Mouse (Mus musculus) lung, embryonic 16.5 days (tissue): Measurements from ENCODE around the gene Mrps5. TPM values are rescaled to one million over a fixed set of nuclear protein-coding genes. Genes with fewer than 3 reads are reported as not detected.

Experiments used
- ATAC-seq: fragments of 200-750 bp; cut with Nextera tagmentation; 2 replicates; pipeline ENCODE4 v1.8.0; 2017; ENCODE audit warnings: low read depth, mild to moderate bottlenecking, moderate library complexity
- H3K27ac ChIP-seq: fragments of 300-500 bp; sonication (generic); 2 replicates; pipeline ENCODE4 v1.5.1; 2014; ENCODE audit warnings: mild to moderate bottlenecking, control low read depth, low read length
- H3K27me3 ChIP-seq: fragments of 300-500 bp; sonication (generic); 2 replicates; pipeline ENCODE4 v1.6.1; 2014; ENCODE audit warnings: low read depth, low read length, mixed read lengths; ENCODE audit not compliant: control insufficient read depth, insufficient read depth
- H3K36me3 ChIP-seq: fragments of 300-500 bp; sonication (generic); 2 replicates; pipeline ENCODE4 v1.6.1; 2014; ENCODE audit warnings: low read length; ENCODE audit not compliant: control insufficient read depth, insufficient read depth
- H3K4me1 ChIP-seq: fragments of 300-500 bp; sonication (generic); replicated peaks from 2 replicates; pipeline ENCODE4 v1.6.1; 2014; ENCODE audit warnings: low read length, mixed read lengths; ENCODE audit not compliant: control insufficient read depth, insufficient read depth
- H3K4me2 ChIP-seq: fragments of 300-500 bp; sonication (generic); 2 replicates; pipeline ENCODE4 v1.6.1; 2014; ENCODE audit warnings: low read depth, low read length, control low read depth
- H3K4me3 ChIP-seq: fragments of 300-500 bp; sonication (generic); 2 replicates; pipeline ENCODE4 v1.5.1; 2014; ENCODE audit warnings: mild to moderate bottlenecking, low read length, control low read depth
- H3K9ac ChIP-seq: fragments of 300-500 bp; sonication (generic); 2 replicates; pipeline ENCODE4 v1.6.1; 2014; ENCODE audit warnings: low read length, control low read depth
- H3K9me3 ChIP-seq: fragments of 300-500 bp; sonication (generic); 2 replicates; pipeline ENCODE4 v1.6.1; 2016; ENCODE audit warnings: low read length; ENCODE audit not compliant: control insufficient read depth
- WGBS: fragments of 180-500 bp; shearing (Covaris S2); extraction: QIAGEN DNeasy Blood & Tissue Kit; methylation state at CpG from one replicate; pipeline ENCODE4 v1.1.7; 2014; 5-methylcytosine and 5-hydroxymethylcytosine counted together
- polyA plus RNA-seq: library from polyadenylated mRNA; unstranded; fragments of >200 nt; fragmentation: Nextera tagmentation; extraction: Ambion mirVana; gene quantifications from 2 replicates; pipeline ENCODE4 v1.2.1, GENCODE M21; 2015

The Mrps5 gene
- polyA plus RNA-seq, 1 experiment from 2014 or later = 120 TPM

- ATAC-seq = peak; percentile 70
- H3K9ac ChIP-seq = no peak overlapping the region
- 0 out of 2 replicates have a peak overlapping the region, but pooled peaks have one; percentile 12 for H3K4me2 ChIP-seq
- no peaks in the 10 kb centered on the region for H3K36me3 ChIP-seq
- no peaks in the 10 kb centered on the region for H3K9me3 ChIP-seq
- H3K4me1 ChIP-seq = peaks cover 7% of the 10 kb centered on the region
- peaks cover 23% of the 10 kb centered on the region for H3K27me3 ChIP-seq
- H3K4me3 ChIP-seq = no peak overlapping the region
- peak overlapping the region; percentile 81 for H3K27ac ChIP-seq
Observed at GRCm38 (mm10) chr2:127652335-127652734, 65.3 kb downstream of the Mrps5 start.

- H3K4me3 ChIP-seq = no peak overlapping the region
- ATAC-seq = no peak
- H3K9ac ChIP-seq = no peak overlapping the region
- peak overlapping the region; percentile 81 for H3K27ac ChIP-seq
- no peaks in the 10 kb centered on the region for H3K9me3 ChIP-seq
- no peaks in the 10 kb centered on the region for H3K36me3 ChIP-seq
- peaks cover 7% of the 10 kb centered on the region for H3K4me1 ChIP-seq
- peaks cover 26% of the 10 kb centered on the region for H3K27me3 ChIP-seq
- 0 out of 2 replicates have a peak overlapping the region, but pooled peaks have one; percentile 12 for H3K4me2 ChIP-seq
- WGBS = 56% methylated on average over 2 of the region's 2 CpGs
Observed at GRCm38 (mm10) chr2:127652805-127653204, 65.8 kb downstream of the Mrps5 start.

GRCm38 (mm10) chr2:127654786-127655185 is 67.8 kb downstream of the Mrps5 start:
- ATAC-seq = no peak
- H3K36me3 ChIP-seq = no peaks in the 10 kb centered on the region
- H3K4me1 ChIP-seq = peaks cover 7% of the 10 kb centered on the region
- peak overlapping the region; percentile 93 for H3K27ac ChIP-seq
- no peaks in the 10 kb centered on the region for H3K9me3 ChIP-seq
- H3K27me3 ChIP-seq = peaks cover 26% of the 10 kb centered on the region
- no peak overlapping the region for H3K9ac ChIP-seq
- 47% methylated on average over 3 of the region's 3 CpGs for WGBS
- H3K4me2 ChIP-seq = peak overlapping the region; percentile 66
- no peak overlapping the region; the same call in 1 of the 2 replicates for H3K4me3 ChIP-seq

- H3K4me2 ChIP-seq = peak overlapping the region; percentile 66
- H3K4me3 ChIP-seq = peak overlapping the region; percentile 56
- no peaks in the 10 kb centered on the region for H3K9me3 ChIP-seq
- H3K27ac ChIP-seq = peak overlapping the region; percentile 93
- peak; percentile 37 for ATAC-seq
- WGBS = 2% methylated on average over 9 of the region's 9 CpGs
- H3K9ac ChIP-seq = peak overlapping the region; percentile 71
- peaks cover 26% of the 10 kb centered on the region for H3K27me3 ChIP-seq
- no peaks in the 10 kb centered on the region for H3K36me3 ChIP-seq
- H3K4me1 ChIP-seq = peaks cover 7% of the 10 kb centered on the region
Observed at GRCm38 (mm10) chr2:127655419-127655818, 68.4 kb downstream of the Mrps5 start.

- Histone ChIP-seq H3K4me1 (peaks cover 7% of the 10 kb centered on the region), H3K9ac (peak within 1 kb of the TSS; percentile 71), H3K9me3 (no peaks in the 10 kb centered on the region), H3K4me2 (peak within 1 kb of the TSS; percentile 66), H3K36me3 (no peaks in the 10 kb centered on the region), H3K4me3 (peak within 1 kb of the TSS; percentile 56), H3K27me3 (peaks cover 26% of the 10 kb centered on the region), H3K27ac (peak within 1 kb of the TSS; percentile 93)
- WGBS = 1% methylated on average over 43 of the region's 43 CpGs
- peak; percentile 55 for ATAC-seq
Observed at GRCm38 (mm10) chr2:127656086-127656720, 69.2 kb downstream of the Mrps5 start, which contains the start of gene Mal. Gene Mal (minus strand): TSS chr2:127656695.

Other genes with a start within 250 kb of the Mrps5 start
- not detected in 2 replicates for gene Astl, start 248.6 kb upstream of the Mrps5 start, polyA plus RNA-seq
- 0.30 and 0.50 TPM in 2 replicates for gene Adra2b, start 224.0 kb upstream of the Mrps5 start, polyA plus RNA-seq
- 0.30 and 0.38 TPM in 2 replicates for gene Gpat2, start 162.0 kb upstream of the Mrps5 start, polyA plus RNA-seq
- 21.4 and 21.7 TPM in 2 replicates for gene Fahd2a, start 142.7 kb upstream of the Mrps5 start, polyA plus RNA-seq
- gene Kcnip3, start 65.1 kb upstream of the Mrps5 start, polyA plus RNA-seq = 2.5 and 3.4 TPM in 2 replicates
- 3.4 and 3.5 TPM in 2 replicates for gene Prom2, start 45.8 kb upstream of the Mrps5 start, polyA plus RNA-seq
- gene Zfp661, start 128 bp upstream of the Mrps5 start, polyA plus RNA-seq = 4.2 and 4.3 TPM in 2 replicates
- gene Mal, start 69.5 kb downstream of the Mrps5 start, polyA plus RNA-seq = 21.4 and 30.2 TPM in 2 replicates
- gene Mall, start 142.7 kb downstream of the Mrps5 start, polyA plus RNA-seq = 5.3 and 6.5 TPM in 2 replicates
- gene Nphp1, start 201.7 kb downstream of the Mrps5 start, polyA plus RNA-seq = 38.3 and 41.5 TPM in 2 replicates
- gene Mtln, start 205.3 kb downstream of the Mrps5 start, polyA plus RNA-seq = 33.1 and 34.9 TPM in 2 replicates
- gene Bub1, start 244.6 kb downstream of the Mrps5 start, polyA plus RNA-seq = 59.1 and 64.9 TPM in 2 replicates